Mouse (Mus musculus): ENCODE measurements around the gene Acot3. TPM values are rescaled to one million over a fixed set of nuclear protein-coding genes. Genes with fewer than 3 reads are reported as not detected.
"Not testable (repeated sequence)": the region's sequence is repeated elsewhere in the genome, so short reads cannot be mapped to it uniquely, and the experiment has no call there.

The Acot3 gene
- total RNA-seq, 2 experiments from 2014 or later, result not detected

GRCm38 (mm10) chr12:84038691-84039111 lies 13.2 kb upstream of the Acot3 start, which contains the start of gene Gm49366:
Gene Gm49366, plus strand, starts transcription at chr12:84038935.
- ATAC-seq (replicated peaks; ENCODE audit: poor library complexity), result not testable (repeated sequence)

GRCm38 (mm10) chr12:84042248-84042647 lies 9.7 kb upstream of the Acot3 start:
- no peak for ATAC-seq (replicated peaks; ENCODE audit: poor library complexity)

- ATAC-seq (replicated peaks; ENCODE audit: poor library complexity), result no peak
Measured at GRCm38 (mm10) chr12:84044045-84044444, 7.9 kb upstream of the Acot3 start.

DNA sequence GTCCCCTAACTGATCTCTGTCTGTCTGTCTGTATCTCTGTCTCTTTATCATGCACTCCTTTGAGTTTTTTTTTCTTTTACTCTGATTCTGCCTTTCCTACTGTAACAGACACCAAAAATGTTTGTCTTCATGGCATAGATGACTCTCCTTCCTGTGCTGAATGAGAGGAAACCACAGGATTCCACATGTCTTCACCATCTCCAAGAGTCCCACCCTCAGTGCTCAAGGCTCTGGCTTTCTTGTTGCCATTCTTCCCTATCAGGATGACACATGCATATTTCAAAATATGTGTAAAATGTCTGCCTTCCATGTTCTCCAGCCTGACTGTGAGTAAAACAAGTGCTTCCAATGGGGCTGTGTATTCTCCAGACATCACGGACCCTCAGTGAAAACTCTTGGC lies 5.0 kb upstream of the Acot3 start:
- ATAC-seq (replicated peaks; ENCODE audit: poor library complexity), result no peak

DNA sequence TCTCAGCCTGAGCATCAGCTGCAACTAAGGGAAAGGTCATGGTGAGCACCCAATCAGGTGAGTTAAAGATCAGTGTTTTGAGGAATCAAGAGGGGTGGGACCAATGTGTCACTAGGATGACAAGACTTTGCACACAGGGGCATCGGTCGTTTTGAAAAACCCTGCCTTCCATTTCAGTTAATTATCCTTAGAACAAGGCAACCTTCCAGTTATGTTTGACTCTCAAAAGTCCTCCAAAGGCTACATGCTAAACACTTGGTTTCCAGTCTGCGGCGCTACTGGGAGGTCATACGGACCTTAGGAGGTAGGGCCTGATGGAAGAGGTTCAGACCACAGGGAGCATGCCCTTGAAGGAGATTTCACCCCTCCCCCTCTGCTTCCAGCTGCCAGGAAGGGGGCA lies 1.2 kb upstream of the Acot3 start:
- not testable (repeated sequence) for ATAC-seq (replicated peaks; ENCODE audit: poor library complexity)

GRCm38 (mm10) chr12:84052609-84053008 lies 665 bp downstream of the Acot3 start:
- no peak for ATAC-seq (replicated peaks; ENCODE audit: poor library complexity)

DNA sequence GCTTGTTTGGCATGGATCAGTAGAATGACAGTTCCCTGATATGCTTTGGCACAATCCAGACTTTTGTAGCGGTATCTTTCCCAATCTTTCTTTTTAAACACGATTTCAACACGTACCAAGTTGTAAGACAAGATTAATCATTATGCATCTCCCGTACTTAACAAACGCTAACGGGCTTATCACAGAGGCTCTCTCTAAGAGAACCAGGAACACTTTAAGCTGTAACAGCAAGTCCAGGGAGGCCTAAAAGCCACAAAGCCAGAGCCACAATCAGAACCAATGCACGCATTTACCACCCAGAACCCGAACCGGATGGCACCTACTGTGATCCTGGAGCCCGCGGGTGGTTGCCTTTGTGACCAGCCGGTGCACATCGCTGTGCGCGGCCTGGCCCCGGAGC lies 1.2 kb downstream of the Acot3 start:
- ATAC-seq (replicated peaks; ENCODE audit: poor library complexity), result no peak

DNA sequence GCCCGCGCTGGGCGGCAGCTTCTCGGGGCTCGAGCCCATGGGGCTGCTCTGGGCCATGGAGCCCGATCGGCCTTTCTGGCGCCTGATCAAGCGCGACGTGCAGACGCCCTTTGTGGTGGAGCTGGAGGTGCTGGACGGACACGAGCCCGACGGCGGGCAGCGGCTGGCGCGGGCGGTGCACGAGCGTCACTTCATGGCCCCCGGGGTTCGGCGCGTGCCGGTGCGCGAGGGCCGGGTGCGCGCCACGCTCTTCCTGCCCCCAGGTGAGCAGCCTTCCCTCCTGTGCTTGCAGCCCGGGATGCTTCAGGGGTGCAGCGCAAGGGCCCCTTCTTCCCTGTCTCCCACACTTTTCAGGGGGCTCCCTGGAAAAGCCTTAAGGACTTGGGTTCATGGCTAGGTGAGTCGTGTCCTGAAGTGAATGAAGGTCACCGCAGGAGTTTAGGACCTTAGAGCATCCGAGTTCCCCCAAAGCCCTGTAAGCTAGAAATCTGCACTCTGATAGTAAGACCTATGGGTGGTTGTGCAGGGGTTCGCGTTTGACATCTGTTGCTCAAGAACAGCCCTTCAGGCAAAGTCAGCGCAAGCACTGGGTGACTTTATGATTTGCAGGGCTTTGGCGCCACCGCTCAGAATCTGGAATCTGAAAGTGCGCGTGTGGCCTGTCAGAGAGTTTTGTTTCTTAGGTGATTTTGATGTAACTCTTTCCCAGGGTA lies 1.9 kb downstream of the Acot3 start:
- no peak; the same call in 1 of the 2 replicates for ATAC-seq (replicated peaks; ENCODE audit: poor library complexity)

DNA sequence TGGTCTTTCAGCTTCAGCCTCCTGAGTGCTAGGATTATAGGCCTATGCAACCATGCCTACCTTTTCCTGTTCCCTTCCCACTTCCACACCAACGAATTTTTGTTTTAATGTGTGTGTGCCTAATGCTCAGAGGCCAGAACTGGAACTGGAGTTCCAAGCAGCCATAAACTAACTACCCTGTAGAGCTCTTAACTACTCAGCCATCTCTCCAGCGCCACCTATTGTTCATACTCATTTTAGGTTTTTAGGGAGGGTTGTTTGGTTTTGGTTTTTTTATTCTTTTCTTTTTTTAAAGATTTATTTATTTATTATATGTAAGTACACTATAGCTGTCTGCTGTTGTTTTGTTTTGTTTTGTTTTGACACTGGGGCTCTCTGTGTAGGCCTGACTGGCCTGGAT lies 9.0 kb downstream of the Acot3 start:
- ATAC-seq (replicated peaks; ENCODE audit: poor library complexity), result peak; percentile 84

DNA sequence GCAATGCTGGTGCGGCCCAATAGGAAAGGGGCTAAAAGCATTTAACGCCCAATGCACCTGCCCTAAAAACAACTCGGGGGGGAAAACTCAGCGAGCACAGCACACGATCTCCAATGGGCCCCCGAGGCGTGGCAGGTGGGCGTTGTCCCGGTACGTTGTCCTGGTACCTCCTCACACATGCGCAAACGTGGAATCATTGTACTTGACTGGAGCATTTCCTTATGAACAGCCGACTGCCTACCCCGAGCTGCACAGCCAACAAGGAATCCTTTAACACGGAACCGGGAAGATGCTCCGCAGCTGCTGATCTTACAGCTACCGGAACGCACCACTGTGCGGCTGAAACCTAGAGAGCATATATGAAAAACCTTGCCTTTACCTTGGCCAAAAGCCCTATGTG lies 10.4 kb downstream of the Acot3 start:
- ATAC-seq (replicated peaks; ENCODE audit: poor library complexity), result no peak

GRCm38 (mm10) chr12:84063228-84063627 lies 11.3 kb downstream of the Acot3 start:
- ATAC-seq (replicated peaks; ENCODE audit: poor library complexity), result peak; percentile 52; the same call in 1 of the 2 replicates

DNA sequence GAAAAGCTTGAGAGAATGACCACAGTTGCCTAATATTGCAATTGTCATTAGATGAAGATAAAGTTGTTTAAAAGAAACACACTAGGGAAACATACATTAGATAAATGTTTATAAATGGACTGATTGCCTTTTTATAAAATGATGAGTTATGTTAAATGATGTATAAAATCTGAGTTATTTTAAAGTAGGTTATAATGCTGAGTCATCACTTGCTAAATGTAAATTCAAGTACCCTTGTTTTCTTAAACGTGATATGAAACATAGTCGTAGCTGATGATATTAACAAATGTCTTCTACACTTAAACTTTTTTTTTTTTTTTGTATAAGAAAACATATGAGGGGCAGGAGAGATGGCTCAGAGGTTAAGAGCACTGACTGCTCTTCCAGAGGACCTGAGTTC lies 11.9 kb downstream of the Acot3 start:
- ATAC-seq (replicated peaks; ENCODE audit: poor library complexity), result no peak

DNA sequence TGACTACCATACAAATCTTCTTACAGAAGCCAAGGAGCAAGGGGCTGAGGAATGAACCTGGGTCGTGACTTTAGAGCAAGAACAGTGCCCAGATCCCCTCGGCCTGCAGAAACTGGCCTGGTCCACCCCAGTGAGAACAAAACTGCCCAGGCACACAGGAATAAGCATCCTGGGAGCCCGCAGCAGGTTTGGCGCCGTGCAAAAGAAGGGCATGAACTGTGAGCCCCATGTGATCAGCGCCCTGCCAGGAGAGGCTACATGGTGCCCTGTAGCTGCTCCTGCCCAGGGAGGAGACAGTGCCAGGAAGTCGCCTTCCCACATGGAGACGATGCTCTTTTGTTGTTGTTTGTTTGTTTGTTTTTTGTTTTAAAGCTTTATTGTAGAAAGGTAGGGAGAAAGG lies 12.7 kb downstream of the Acot3 start:
- no peak for ATAC-seq (replicated peaks; ENCODE audit: poor library complexity)

DNA sequence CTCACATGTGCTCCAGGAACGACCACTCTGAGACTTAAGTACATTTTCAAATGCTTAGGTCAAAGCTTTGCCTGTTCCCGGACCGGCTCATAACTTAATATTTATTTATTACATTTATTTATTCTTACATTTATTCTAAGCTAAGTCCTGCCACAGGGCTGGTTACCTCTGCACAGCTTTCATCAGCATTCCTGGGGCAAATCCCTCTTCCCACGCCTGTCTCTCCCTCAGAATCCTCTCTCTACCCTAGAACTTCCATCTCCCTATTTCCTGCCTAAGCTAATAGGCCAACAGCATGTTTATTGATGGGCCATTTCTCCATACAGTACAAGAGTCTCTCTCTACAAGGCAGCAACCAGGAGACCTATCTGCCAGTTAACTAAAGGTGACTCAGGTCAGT lies 15.8 kb downstream of the Acot3 start:
- no peak for ATAC-seq (replicated peaks; ENCODE audit: poor library complexity)

DNA sequence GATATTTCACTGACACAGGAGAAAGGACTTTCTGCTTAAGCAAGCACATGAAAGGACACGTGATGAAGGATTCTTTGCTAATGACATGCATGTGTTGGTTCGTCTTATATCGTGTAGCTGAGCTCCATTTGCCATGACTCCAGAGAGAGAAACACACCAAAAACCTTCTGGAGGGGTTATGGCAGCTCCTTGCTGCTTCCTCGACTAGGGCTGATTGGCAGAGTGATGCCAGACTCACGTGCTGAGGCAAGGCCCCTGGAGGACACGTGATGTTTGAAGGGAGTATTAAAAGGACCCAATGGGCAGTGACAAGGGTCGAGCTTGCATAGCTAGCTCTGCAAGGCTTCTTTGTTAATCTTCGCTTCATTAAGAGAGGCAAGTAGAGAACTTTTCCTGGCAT lies 16.4 kb downstream of the Acot3 start:
- ATAC-seq (replicated peaks; ENCODE audit: poor library complexity), result no peak

DNA sequence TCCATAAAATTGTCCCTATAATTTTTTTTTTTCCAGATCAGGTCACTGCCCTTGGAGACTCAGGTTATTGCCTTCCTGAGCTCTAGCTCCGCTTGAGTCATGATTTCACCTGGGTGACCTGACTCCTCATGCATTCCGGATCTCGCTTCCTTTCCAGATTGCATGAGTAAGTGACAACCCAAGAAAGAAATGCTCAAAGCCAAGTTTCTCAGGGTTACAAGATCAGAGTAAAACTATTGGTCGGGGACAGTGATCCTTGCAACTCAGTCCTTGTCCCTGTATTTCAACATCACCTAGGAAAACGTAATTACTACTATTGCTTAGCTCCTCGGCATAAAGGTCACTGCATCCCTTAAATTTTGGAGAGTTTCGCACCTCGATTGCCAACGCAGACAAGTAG lies 17.0 kb downstream of the Acot3 start, which contains the start of gene Acot5:
TSS of gene Acot5 (plus strand) at position 340 of the 400 bp plus-strand sequence.
- no peak for ATAC-seq (replicated peaks; ENCODE audit: poor library complexity)

DNA sequence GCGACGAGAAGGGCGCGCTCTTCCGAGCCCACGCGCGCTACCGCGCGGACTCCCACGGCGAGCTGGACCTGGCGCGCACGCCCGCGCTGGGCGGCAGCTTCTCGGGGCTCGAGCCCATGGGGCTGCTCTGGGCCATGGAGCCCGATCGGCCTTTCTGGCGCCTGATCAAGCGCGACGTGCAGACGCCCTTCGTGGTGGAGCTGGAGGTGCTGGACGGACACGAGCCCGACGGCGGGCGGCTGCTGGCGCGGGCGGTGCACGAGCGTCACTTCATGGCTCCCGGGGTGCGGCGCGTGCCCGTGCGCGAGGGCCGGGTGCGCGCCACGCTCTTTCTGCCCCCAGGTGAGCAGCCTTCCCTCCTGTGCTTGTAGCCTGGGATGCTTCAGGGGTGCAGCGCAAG lies 17.6 kb downstream of the Acot3 start:
- not testable (repeated sequence) for ATAC-seq (replicated peaks; ENCODE audit: poor library complexity)

DNA sequence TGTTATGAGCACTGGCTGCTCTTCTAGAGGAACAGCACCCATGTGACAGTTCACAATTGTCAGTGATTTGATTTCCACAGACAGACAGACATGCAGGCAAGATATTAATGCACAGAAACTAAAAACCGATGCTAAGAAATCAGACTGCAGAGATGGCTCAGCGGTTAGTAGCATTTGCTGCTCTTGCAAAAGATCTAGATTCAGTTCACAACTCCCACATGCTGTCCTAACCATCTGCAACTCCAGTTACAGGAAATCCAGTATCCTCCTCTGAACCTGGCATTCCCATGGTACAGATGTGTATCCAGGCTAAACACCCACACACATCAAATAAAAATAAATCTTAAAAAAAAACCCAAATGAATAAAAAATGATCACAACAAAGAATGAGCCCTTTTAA lies 19.8 kb downstream of the Acot3 start:
- no peak for ATAC-seq (replicated peaks; ENCODE audit: poor library complexity)

DNA sequence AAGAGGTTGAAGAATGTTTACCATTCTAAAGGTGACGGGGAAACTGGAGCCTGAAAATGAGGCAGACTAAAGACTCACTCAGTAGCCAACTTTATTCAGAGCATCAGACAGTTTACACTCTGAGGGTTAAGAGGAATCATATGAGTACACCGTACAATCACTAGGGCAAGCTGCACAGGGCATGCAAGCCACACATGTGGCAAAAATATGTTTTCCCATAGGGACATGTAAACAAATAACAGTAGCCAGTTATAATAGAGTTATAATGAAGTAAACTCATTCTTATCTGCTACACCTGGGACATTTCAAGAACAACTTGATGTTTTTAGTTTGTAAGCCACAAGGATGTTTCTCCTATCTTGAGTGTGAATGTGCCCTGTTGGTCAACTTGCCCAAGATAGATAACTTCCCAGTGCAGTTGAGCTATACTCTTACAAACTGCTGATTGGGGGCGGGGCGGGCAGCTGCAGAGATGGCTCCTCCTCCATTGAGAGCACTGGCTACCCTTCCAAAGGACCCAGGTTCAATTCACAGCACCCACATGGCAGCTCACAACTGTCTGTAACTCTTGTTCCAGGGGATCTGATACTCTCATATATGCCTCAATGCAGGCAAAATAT lies 25.5 kb downstream of the Acot3 start:
- peak; percentile 72 for ATAC-seq (replicated peaks; ENCODE audit: poor library complexity)

DNA sequence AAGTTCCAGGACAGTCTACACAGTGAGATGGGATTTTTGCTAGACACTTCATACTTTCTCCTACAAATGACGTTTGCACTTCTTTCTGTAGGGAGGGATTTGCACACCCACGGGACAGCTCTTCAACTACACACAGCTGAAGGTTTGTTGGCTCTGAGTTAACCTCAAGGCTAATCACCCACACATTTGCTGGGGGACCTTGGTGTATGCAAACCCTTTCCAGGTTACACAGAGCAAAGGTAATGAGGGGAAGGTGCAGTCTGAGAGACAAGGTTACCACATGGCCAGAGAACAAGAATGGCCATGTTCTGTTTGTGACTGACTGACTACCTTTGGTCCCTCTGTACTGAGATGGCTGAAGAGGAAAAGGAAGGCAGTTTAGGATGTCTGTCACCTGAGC lies 31.9 kb downstream of the Acot3 start:
- ATAC-seq (replicated peaks; ENCODE audit: poor library complexity), result no peak

- no peak for ATAC-seq (replicated peaks; ENCODE audit: poor library complexity)
Measured at GRCm38 (mm10) chr12:84084581-84084980, 32.6 kb downstream of the Acot3 start.

GRCm38 (mm10) chr12:84094666-84095065 lies 42.7 kb downstream of the Acot3 start:
- not testable (repeated sequence) for ATAC-seq (replicated peaks; ENCODE audit: poor library complexity)

- no peak for ATAC-seq (replicated peaks; ENCODE audit: poor library complexity)
Measured at GRCm38 (mm10) chr12:84099605-84100004, 47.7 kb downstream of the Acot3 start.
